Mouse (Mus musculus): Measurements from ENCODE around the gene Plcl2. TPM values are rescaled to one million over a fixed set of nuclear protein-coding genes. Genes with fewer than 3 reads are reported as not detected.
"Not testable (repeated sequence)": the region's sequence is repeated elsewhere in the genome, so short reads cannot be mapped to it uniquely, and the experiment has no call there.

The Plcl2 gene
- total RNA-seq, 1 experiment from 2014 or later = 53.1 TPM

GRCm38 (mm10) chr17:50534889-50535288, 25.7 kb downstream of the Plcl2 start:
- not testable (repeated sequence) for DNase-seq

GRCm38 (mm10) chr17:50536409-50537194, 27.4 kb downstream of the Plcl2 start:
- no peak for DNase-seq

GRCm38 (mm10) chr17:50537786-50538185, 28.6 kb downstream of the Plcl2 start:
- no peak for DNase-seq

- no peak for DNase-seq
Measured at GRCm38 (mm10) chr17:50544860-50545259, 35.7 kb downstream of the Plcl2 start.

GRCm38 (mm10) chr17:50545274-50545673, 36.1 kb downstream of the Plcl2 start:
- DNase-seq = no peak

- no peak for DNase-seq
Measured at GRCm38 (mm10) chr17:50552130-50552529, 42.9 kb downstream of the Plcl2 start.

GRCm38 (mm10) chr17:50557566-50558238, 48.5 kb downstream of the Plcl2 start:
- DNase-seq = peak; percentile 56

GRCm38 (mm10) chr17:50558239-50558625, 49.0 kb downstream of the Plcl2 start:
- no peak for DNase-seq

- DNase-seq = no peak
Measured at GRCm38 (mm10) chr17:50565376-50566123, 56.3 kb downstream of the Plcl2 start.

GRCm38 (mm10) chr17:50568846-50569245, 59.6 kb downstream of the Plcl2 start:
- DNase-seq = no peak

- not testable (repeated sequence) for DNase-seq
Measured at GRCm38 (mm10) chr17:50570228-50570627, 61.0 kb downstream of the Plcl2 start.

GRCm38 (mm10) chr17:50570681-50571398, 61.6 kb downstream of the Plcl2 start:
- no peak for DNase-seq

GRCm38 (mm10) chr17:50574161-50574560, 65.0 kb downstream of the Plcl2 start:
- no peak for DNase-seq

GRCm38 (mm10) chr17:50580416-50580815, 71.2 kb downstream of the Plcl2 start:
- no peak for DNase-seq

- no peak for DNase-seq
Measured at GRCm38 (mm10) chr17:50586834-50587233, 77.6 kb downstream of the Plcl2 start.

- no peak for DNase-seq
Measured at GRCm38 (mm10) chr17:50587941-50588340, 78.7 kb downstream of the Plcl2 start.

- no peak for DNase-seq
Measured at GRCm38 (mm10) chr17:50600178-50600577, 91.0 kb downstream of the Plcl2 start.

GRCm38 (mm10) chr17:50600696-50601095, 91.5 kb downstream of the Plcl2 start:
- no peak for DNase-seq

- DNase-seq = no peak
Measured at GRCm38 (mm10) chr17:50606890-50607289, 97.7 kb downstream of the Plcl2 start.

GRCm38 (mm10) chr17:50609908-50610307, 100.7 kb downstream of the Plcl2 start:
- DNase-seq = no peak

- no peak for DNase-seq
Measured at GRCm38 (mm10) chr17:50620794-50621537, 111.8 kb downstream of the Plcl2 start.

GRCm38 (mm10) chr17:50621996-50622395, 112.8 kb downstream of the Plcl2 start:
- no peak for DNase-seq
